9 mouse cellular contexts compared by ENCODE assay signal in the genomic region with DNA sequence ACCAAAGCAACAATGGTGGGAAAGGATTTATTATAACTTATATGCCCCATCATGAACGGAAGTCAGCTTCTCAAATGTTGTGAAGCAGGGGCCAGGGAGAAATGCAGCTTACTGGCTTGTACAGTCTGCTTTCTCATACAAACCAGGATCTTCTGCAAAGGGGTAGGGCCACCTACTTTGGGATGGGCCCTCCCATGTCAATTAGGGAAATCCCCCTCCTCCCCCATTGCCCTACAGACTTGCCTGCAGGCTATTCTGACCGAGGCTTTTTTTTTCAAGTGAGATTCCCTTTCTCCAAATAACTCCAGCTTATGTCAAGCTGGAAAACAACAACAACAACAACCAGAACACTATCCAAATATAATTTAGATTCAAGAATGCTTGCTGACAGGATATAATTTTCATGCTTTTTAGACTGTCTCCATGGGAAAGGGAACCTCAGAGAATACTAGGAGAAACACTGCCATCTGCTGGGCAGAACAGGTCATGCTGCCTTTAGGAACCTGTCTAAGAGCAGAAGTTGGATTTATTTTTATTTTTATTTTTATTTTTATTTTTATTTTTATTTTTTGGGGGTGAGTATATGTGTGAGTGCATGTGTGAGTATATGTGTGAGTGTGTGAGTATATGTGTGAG. TPM values are rescaled to one million over a fixed set of nuclear protein-coding genes. Genes with fewer than 3 reads are reported as not detected.
DNase-seq lines count a peak whose midpoint lies in the region; ATAC-seq and TF ChIP-seq lines count a peak whose summit lies in the region.
"Had no signal": no experiment of that assay in that cellular context is flagged by ENCODE, and none has a peak within 500 bp of the region (broad histone marks: within the 10 kb centered on the region; RNA-seq: fewer than 3 reads in every experiment).

No protein-coding gene starts in this region.

- no peak for TF ChIP-seq POLR2A in lung, adult 2 months (IDR thresholded peaks at IDR 0.05; ENCODE audit: borderline replicate concordance, extremely low read depth, low read depth, low read length)

- DNase-seq in CD4-positive, CD25-positive, alpha-beta regulatory T cell, adult 2 months (ENCODE audit: low read depth, low spot score) = peak; percentile 89
- DNase-seq in G1E (ENCODE audit: low spot score) = no peak
- peak; percentile 63 for DNase-seq in cerebellum, adult 9-11 months
- DNase-seq in frontal cortex, postnatal 36 days (ENCODE audit: low spot score in 2 of 2) = peak; percentile 70 to 85
- DNase-seq in layer of hippocampus, adult 11-12 months (ENCODE audit: low spot score) = peak; percentile 87
- peak; percentile 61 for DNase-seq in lung, adult 2 months
- DNase-seq in right cerebral cortex, postnatal 10 days (ENCODE audit: low spot score in 2 of 2) = peak; percentile 78 to 85
- no peak for DNase-seq in yolk sac, embryonic 10.5 days (ENCODE audit: low spot score)

- H3K36me3 ChIP-seq in G1E (replicated peaks) = no peaks in the 10 kb centered on the region

- peaks cover 39% of the 10 kb centered on the region for H3K4me1 ChIP-seq in G1E (ENCODE audit: insufficient read depth, low read depth, low read length)
- no peaks in the 10 kb centered on the region for H3K4me1 ChIP-seq in lung, adult 2 months (ENCODE audit: control insufficient read depth, insufficient read depth, low read length)

- TF ChIP-seq CTCF in G1E (IDR thresholded peaks at IDR 0.05; ENCODE audit: low read depth, low read length) = peak; percentile 56
- TF ChIP-seq CTCF in lung, adult 2 months (IDR thresholded peaks at IDR 0.05; ENCODE audit: insufficient read depth, low read length) = peak; percentile 47

- no peak overlapping the region for H3K4me3 ChIP-seq in G1E (ENCODE audit: low read depth, low read length)
- no peak overlapping the region for H3K4me3 ChIP-seq in lung, adult 2 months (replicated peaks; ENCODE audit: extremely low read depth, low read depth, low read length)

- peak; percentile 28; the same call in 1 of the 2 replicates for ATAC-seq in G1E (ENCODE audit: extremely low read depth, insufficient number of reproducible peaks, low FRiP score, poor library complexity, severe bottlenecking)

- no peaks in the 10 kb centered on the region for H3K9me3 ChIP-seq in G1E (replicated peaks)

- peaks cover 3% of the 10 kb centered on the region; the same call in 1 of the 2 replicates for H3K27me3 ChIP-seq in G1E (ENCODE audit: insufficient read depth, low read length)

- WGBS in lung, adult 2 months = 60% methylated on average over 2 of the region's 2 CpGs

RNA-seq across cellular contexts. Expression of gene Gls2, which starts 5.9 kb away (rescaled TPM):
- total RNA-seq in G1E (2014; fragmentation: Nextera tagmentation) = 10.7 and 15.0 TPM in 2 replicates
- 4.0 and 5.3 TPM in 2 replicates for total RNA-seq in G1E (2017)
- polyA plus RNA-seq in G1E (2012) = 11.1 and 14.6 TPM in 2 replicates
- 1.5 and 2.4 TPM in 2 replicates for polyA plus RNA-seq in lung, adult 2 months (2012; rRNA removed)

RNA-seq across cellular contexts. Expression of gene Rbms2, which starts 8.3 kb away (rescaled TPM):
- 28.1 and 32.1 TPM in 2 replicates for total RNA-seq in G1E (2014; fragmentation: Nextera tagmentation)
- total RNA-seq in G1E (2017) = 7.1 and 8.3 TPM in 2 replicates
- 9.3 and 11.3 TPM in 2 replicates for polyA plus RNA-seq in G1E (2012)
- 103 and 116 TPM in 2 replicates for polyA plus RNA-seq in lung, adult 2 months (2012; rRNA removed)

RNA-seq across cellular contexts. Expression of gene Spryd4, which starts 23.2 kb away (rescaled TPM):
- 11.5 and 13.9 TPM in 2 replicates for total RNA-seq in G1E (2014; fragmentation: Nextera tagmentation)
- total RNA-seq in G1E (2017) = 18.8 and 23.3 TPM in 2 replicates
- 3.2 and 4.4 TPM in 2 replicates for polyA plus RNA-seq in G1E (2012)
- 5.6 and 9.9 TPM in 2 replicates for polyA plus RNA-seq in lung, adult 2 months (2012; rRNA removed)

RNA-seq across cellular contexts. Expression of gene Mip, which starts 37.3 kb away (rescaled TPM):
- total RNA-seq in G1E (2014; fragmentation: Nextera tagmentation) (not detected in 2 replicates), G1E (2017) (0.05 TPM in 1 of 2 replicates, not detected in the other)
- polyA plus RNA-seq in G1E (2012) = 0.02 TPM in 1 of 2 replicates, not detected in the other
- polyA plus RNA-seq in lung, adult 2 months (2012; rRNA removed) = not detected in 2 replicates
- total RNA-seq: layer of hippocampus, adult 8-10 months had no signal

RNA-seq across cellular contexts. Expression of gene Timeless, which starts 43.5 kb away (rescaled TPM):
- total RNA-seq in G1E (2014; fragmentation: Nextera tagmentation) (28.1 and 32.6 TPM in 2 replicates), G1E (2017) (43.8 and 61.4 TPM in 2 replicates)
- polyA plus RNA-seq in G1E (2012) = 44.2 and 46.7 TPM in 2 replicates
- 7.8 and 7.9 TPM in 2 replicates for polyA plus RNA-seq in lung, adult 2 months (2012; rRNA removed)

Comparison
In these comparisons a context has a peak if more than half of its experiments do, and no peak if none do; other contexts are left out.
1. DNase-seq: peak in CD4-positive, CD25-positive, alpha-beta regulatory T cell, adult 2 months (single experiment), cerebellum, adult 9-11 months (single experiment), frontal cortex, postnatal 36 days (2 of 2), layer of hippocampus, adult 11-12 months (single experiment), lung, adult 2 months (single experiment) and right cerebral cortex, postnatal 10 days (2 of 2); none in G1E (single experiment) and yolk sac, embryonic 10.5 days (single experiment).